ENCODE assay signal across 22 mouse cellular contexts in genomic region chr11:94482738-94483137, GRCm38 (mm10). TPM values are rescaled to one million over a fixed set of nuclear protein-coding genes. Genes with fewer than 3 reads are reported as not detected.
DNase-seq lines count a peak whose midpoint lies in the region; ATAC-seq and TF ChIP-seq lines count a peak whose summit lies in the region.
"Had no signal": no experiment of that assay in that cellular context is flagged by ENCODE, and none has a peak within 500 bp of the region (broad histone marks: within the 10 kb centered on the region; RNA-seq: fewer than 3 reads in every experiment).

No protein-coding gene starts in this region.

- H3K27ac ChIP-seq in testis, adult 2 months (ENCODE audit: control insufficient read depth, insufficient read depth, low read depth, low read length), result no peak overlapping the region
- H3K27ac ChIP-seq: embryonic facial prominence, embryonic 10.5 days; embryonic facial prominence, embryonic 12.5 days; forebrain, embryonic 13.5 days; forebrain, embryonic 15.5 days had no signal

- no peaks in the 10 kb centered on the region for H3K36me3 ChIP-seq in testis, adult 2 months (ENCODE audit: control insufficient read depth, insufficient read depth, low read length)
- H3K36me3 ChIP-seq: embryonic facial prominence, embryonic 10.5 days; embryonic facial prominence, embryonic 12.5 days; forebrain, embryonic 15.5 days; G1E had no signal

- no peak for ATAC-seq in cerebellum, adult (ENCODE audit: insufficient number of reproducible peaks, low FRiP score, low TSS enrichment)
- ATAC-seq: activated CD4-positive, CD25-positive, alpha-beta regulatory T cell, adult 4 months; CD4-positive, CD25-positive, alpha-beta regulatory T cell, adult 4 months; forebrain, embryonic 13.5 days; forebrain, embryonic 15.5 days; forebrain, postnatal 0 days; Patski had no signal

- peak; percentile 35 for DNase-seq in cerebellum, adult 11 months
- DNase-seq in cerebellum, postnatal 4 days (ENCODE audit: low spot score in 2 of 2), result no peak
- DNase-seq in cerebellum, adult 9-10 months, result peak; percentile 58
- DNase-seq in cerebellum, postnatal 10 days, result no peak
- peak; percentile 44 to 47 for DNase-seq in cerebellum, postnatal 14 days
- no peak for DNase-seq in testis, postnatal 10 days (ENCODE audit: low spot score)
- DNase-seq: adrenal gland, adult 8-10 months; adrenal gland, postnatal 14 days; adrenal gland, postnatal 36 days; B cell, adult 2 months; forebrain, postnatal 0 days had no signal

- TF ChIP-seq CTCF in testis, adult 2 months (IDR thresholded peaks at IDR 0.05; ENCODE audit: control insufficient read depth, insufficient read depth, insufficient replicate concordance, low read depth, low read length), result no peak

- H3K27me3 ChIP-seq in testis, adult 2 months (ENCODE audit: control insufficient read depth, insufficient read depth, low read length), result no peaks in the 10 kb centered on the region
- H3K27me3 ChIP-seq: forebrain, embryonic 15.5 days; Patski had no signal

- H3K4me3 ChIP-seq in testis, adult 2 months (ENCODE audit: control insufficient read depth, low read depth, low read length), result peak overlapping the region; percentile 57
- H3K4me3 ChIP-seq: embryonic facial prominence, embryonic 10.5 days; embryonic facial prominence, embryonic 12.5 days; forebrain, embryonic 13.5 days; forebrain, embryonic 15.5 days had no signal

- peaks cover 5% of the 10 kb centered on the region for H3K4me1 ChIP-seq in testis, adult 2 months (ENCODE audit: control insufficient read depth, insufficient read depth, low read length)
- H3K4me1 ChIP-seq: embryonic facial prominence, embryonic 12.5 days; forebrain, embryonic 13.5 days had no signal

- TF ChIP-seq POLR2A in testis, adult 2 months (IDR thresholded peaks at IDR 0.05; ENCODE audit: control insufficient read depth, low read depth, low read length), result no peak

RNA-seq across cellular contexts. Expression of gene Spata20, which starts 3.2 kb away (rescaled TPM):
- 1,087 and 1,277 TPM in 2 replicates for polyA plus RNA-seq in testis, adult 2 months (2012; rRNA removed)
- polyA plus RNA-seq: activated CD4-positive, CD25-positive, alpha-beta regulatory T cell, adult 4 months; CD4-positive, CD25-positive, alpha-beta regulatory T cell, adult 4 months; embryonic facial prominence, embryonic 10.5 days; forebrain, embryonic 11.5 days; G1E had no signal

RNA-seq across cellular contexts. Expression of gene Cacna1g, which starts 8.7 kb away (rescaled TPM):
- 3.4 and 5.1 TPM in 2 replicates for polyA plus RNA-seq in testis, adult 2 months (2012; rRNA removed)
- polyA plus RNA-seq: activated CD4-positive, CD25-positive, alpha-beta regulatory T cell, adult 4 months; CD4-positive, CD25-positive, alpha-beta regulatory T cell, adult 4 months; G1E had no signal

RNA-seq across cellular contexts. Expression of gene Epn3, which starts 17.0 kb away (rescaled TPM):
- 1.7 and 1.8 TPM in 2 replicates for polyA plus RNA-seq in testis, adult 2 months (2012; rRNA removed)
- polyA plus RNA-seq: activated CD4-positive, CD25-positive, alpha-beta regulatory T cell, adult 4 months; CD4-positive, CD25-positive, alpha-beta regulatory T cell, adult 4 months; G1E had no signal

RNA-seq across cellular contexts. Expression of gene Mycbpap, which starts 38.8 kb away (rescaled TPM):
- 193 and 197 TPM in 2 replicates for polyA plus RNA-seq in testis, adult 2 months (2012; rRNA removed)
- polyA plus RNA-seq: activated CD4-positive, CD25-positive, alpha-beta regulatory T cell, adult 4 months; CD4-positive, CD25-positive, alpha-beta regulatory T cell, adult 4 months; G1E had no signal

Comparison
In these comparisons a context has a peak if more than half of its experiments do, and no peak if none do; other contexts are left out.
1. DNase-seq: peak in cerebellum, adult 11 months (single experiment), cerebellum, adult 9-10 months (single experiment) and cerebellum, postnatal 14 days (2 of 2); none in cerebellum, postnatal 4 days (0 of 2), cerebellum, postnatal 10 days (0 of 2) and testis, postnatal 10 days (single experiment).